Mouse (Mus musculus): ENCODE measurements at regions not wholly inside any gene's neighbourhood (a gene's known extent, or its start where the extent isn't known, plus 50 kb on each side); places are given as distances from the start of the nearest gene placed in this dataset.

DNA sequence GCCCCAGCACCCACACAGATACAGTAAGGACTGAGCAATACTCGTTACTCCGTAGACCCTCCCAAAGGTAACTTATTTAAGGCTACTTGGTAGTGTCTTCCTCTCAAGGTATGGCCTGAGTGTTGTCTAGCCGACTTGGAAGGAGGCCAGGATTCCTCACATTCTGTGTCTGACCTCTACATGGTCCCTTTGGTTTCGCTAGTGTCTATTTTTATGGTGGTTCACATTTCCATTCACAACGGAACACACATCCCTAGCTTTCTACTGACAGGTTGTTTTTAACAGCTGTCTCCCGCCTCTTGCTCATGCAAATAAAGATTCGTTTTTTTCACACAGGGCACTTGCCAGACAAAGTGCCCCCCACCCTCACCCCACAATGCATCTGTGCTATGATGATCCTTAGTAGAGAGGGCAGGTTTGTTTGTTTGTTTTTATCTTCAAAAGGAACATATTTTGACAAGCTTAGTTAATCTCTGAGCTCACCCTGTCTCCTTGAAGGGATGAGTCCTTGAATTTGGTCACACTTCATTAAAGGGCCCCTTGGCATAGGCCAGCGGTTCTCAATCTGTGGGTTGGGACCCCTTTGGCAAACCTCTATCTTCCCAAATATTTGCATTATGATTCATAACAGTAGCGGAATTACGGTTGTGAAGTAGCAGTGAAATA, 52.7 kb downstream of the Phlda1 start:
- no peak for DNase-seq

DNA sequence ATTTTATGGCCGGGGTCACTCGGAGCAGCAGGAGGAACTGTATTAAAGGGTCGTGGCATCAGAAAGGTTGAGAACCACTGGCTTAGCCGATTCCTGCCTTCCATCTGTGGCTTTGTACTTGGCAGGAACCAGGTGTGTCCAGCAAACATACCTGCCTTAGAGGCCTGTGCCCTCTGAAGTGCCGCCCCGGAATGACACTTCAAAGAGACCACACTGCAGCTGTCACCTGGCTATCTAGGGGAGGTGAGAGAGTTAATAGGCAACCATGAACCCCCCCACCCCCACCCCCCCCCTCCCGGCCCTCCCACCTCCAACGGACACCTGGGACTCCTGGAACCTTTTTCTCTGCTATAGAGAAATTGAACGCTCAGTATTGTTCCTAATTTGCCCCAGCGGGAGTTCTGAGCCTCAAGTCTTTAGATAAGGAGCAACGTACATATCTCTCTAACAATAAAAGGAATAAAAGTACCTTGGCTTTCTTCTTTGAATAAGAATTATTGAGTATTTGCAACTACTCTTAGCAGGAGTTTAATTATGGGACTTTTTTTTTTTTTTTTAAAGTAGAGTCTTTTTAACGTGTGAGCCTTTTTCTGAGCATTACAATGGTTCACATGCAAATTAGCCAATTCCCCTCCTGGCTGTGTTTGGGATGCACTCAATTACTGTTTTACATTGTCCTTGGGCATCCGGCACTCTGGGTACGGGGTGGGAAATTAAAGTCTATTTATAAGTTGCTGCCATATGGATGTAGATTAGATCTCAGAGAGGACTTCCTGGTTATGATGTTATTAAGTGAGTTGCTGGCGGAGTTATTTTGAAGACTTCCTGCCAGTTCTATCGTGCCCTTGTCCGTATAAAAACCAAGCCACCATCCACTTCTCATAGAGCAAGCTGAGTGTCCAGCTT, 53.5 kb downstream of the Phlda1 start:
- DNase-seq, result no peak

DNA sequence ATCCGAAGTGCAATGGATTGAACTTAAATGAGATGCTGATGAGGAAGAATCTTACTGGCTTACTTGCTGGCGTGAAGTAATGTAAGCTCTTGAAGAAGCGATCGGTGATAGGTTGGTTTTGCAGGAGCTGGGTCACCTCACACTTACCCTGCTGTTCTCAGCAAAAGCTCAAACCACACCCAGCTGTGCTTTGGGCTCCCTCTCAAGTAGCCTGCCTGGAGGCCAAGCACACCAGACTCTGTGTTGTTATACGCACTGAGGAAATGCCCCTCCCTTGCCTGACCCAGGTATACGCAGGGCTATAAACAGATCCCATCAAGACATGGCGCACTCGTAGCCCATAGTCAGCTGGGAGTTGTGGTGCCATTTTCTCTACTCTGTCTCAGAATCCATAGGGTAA, 56.5 kb downstream of the Phlda1 start:
- DNase-seq, result no peak

GRCm38 (mm10) chr10:111566873-111567381, 60.8 kb downstream of the Phlda1 start:
- peak; percentile 54 for DNase-seq

DNA sequence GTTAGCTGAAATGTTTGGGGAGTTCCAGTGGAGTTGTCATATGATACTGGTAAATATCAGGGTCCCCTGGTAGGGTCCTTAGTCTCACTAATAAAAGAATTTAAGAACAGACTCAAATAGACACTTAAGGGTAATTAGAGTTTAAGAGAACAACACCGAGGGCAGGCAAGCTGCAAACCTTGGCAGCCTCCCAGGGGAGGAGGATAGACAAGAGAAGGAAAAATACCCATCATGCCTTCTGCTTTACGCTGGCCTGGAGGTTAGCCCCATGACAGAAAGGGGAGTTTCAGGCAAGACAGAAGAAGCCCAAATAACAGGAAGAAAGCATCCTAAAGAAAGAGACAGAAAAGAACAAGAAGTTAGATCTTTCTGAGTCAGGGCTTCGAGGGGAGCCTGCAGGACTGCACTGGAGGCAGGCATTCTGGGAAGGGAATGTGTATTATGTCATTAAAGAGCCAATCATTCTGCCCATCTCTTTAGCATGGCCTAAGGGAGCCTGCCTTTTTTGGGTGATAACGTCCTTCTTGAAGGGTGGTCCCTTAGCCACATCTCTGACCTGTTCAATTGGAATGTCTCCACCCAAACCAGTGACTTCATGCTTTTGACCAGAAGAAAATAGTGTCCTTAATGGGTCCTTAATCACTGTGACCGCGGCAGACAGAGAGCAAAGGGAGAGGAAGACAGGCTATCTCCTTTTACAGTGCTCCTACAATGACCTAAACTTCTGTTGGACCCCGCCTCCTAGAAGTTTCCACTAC, 64.6 kb downstream of the Phlda1 start:
- DNase-seq, result no peak

DNA sequence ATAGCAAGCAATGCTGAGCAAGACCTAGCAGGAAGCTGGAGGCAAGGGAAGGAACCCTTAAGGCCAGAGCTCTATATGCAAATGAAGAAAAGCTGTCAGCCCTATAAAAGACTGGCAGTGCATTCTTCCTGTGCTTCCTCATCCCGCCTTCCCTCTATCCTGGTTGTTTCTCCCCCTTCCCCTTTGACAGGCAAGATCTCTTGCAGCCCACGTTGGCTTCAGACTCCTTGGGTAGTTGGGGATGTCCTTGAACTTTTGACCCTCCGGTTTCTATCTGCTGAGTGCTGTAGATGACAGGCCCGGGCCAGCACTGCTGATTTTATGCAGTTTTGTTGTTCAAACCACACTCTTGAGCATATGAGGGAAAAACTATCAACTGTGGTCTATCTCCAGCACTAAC, 68.1 kb downstream of the Phlda1 start:
- DNase-seq, result no peak

- no peak for DNase-seq
Observed at GRCm38 (mm10) chr10:111574812-111575211, 68.7 kb downstream of the Phlda1 start.

GRCm38 (mm10) chr10:111575256-111575655, 69.2 kb downstream of the Phlda1 start:
- no peak for DNase-seq

DNA sequence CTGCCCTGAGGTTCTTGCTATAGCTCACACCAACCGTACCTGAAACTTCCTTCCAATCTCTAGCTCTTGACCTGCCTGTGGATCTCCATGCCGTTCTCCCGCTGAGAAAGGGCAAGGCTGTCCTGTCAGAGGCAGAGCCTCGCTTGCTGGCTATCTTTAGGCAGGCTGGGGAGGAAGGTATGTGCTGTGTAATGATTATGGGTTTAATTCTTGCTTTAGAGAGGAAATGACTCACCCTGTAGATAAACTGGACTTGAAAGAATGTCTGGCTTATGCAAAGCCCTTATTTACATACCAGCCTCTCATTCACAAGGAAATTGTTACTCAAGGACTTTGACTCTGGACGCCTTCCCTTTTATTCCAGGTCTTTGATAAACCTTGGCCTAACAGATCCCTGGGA, 69.8 kb downstream of the Phlda1 start:
- no peak for DNase-seq

GRCm38 (mm10) chr10:111576395-111577069, 70.4 kb downstream of the Phlda1 start:
- DNase-seq, result no peak

- DNase-seq, result no peak
Observed at GRCm38 (mm10) chr10:111578536-111578935, 72.5 kb downstream of the Phlda1 start.

- no peak for DNase-seq
Observed at GRCm38 (mm10) chr10:111579481-111579880, 73.4 kb downstream of the Phlda1 start.

- DNase-seq, result peak; percentile 33
Observed at GRCm38 (mm10) chr10:111580401-111581100, 74.5 kb downstream of the Phlda1 start.

GRCm38 (mm10) chr10:111581847-111582246, 75.8 kb downstream of the Phlda1 start:
- no peak for DNase-seq

DNA sequence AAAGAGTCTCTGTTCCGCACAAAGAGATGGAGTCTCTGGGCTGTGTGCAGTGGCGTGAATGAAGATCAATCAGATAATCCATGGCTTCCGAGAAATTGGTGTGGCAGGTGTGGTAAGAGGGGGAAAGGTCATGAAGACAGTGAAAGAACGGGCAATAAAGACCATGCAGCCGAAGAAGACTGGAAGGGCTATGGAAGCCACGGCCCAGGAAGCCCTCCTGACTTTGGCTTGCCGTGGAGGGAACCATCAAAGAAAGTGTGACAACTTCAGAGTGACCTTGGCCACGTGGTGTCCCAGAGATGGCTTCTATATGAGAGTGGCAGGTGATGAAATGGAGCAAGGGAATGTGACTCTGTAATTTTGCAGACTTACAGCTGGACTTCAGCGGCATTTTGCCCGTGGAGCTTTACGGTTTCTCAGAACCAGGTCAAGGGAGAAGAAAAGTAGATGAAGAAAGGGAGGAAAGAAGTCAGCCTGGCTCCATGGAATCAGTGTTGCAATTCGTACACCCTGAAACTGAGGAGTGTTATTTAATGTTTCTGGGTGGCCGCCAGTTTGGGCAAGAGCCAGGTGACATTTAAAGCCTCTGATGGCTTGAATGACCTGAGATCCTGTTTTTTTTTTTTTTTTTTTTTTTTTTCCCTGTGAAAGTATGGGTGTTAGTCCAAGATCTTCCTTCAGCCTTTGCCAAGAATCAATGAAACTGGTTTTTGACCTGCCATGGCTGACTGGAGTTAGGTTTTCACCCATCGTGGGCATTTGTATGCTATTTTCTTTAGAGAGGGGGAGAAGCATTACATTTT, 76.4 kb downstream of the Phlda1 start:
- DNase-seq, result peak; percentile 78

GRCm38 (mm10) chr10:111583124-111583743, 77.1 kb downstream of the Phlda1 start:
- no peak for DNase-seq

- DNase-seq, result peak; percentile 30
Observed at GRCm38 (mm10) chr10:111583744-111584152, 77.7 kb downstream of the Phlda1 start.

- DNase-seq, result no peak
Observed at GRCm38 (mm10) chr10:111587891-111588611, 82.0 kb downstream of the Phlda1 start.

- DNase-seq, result no peak
Observed at GRCm38 (mm10) chr10:111589186-111589585, 83.1 kb downstream of the Phlda1 start.
